Mouse (Mus musculus) limb, embryonic 14.5 days (tissue): Measurements from ENCODE around the gene Ugp2. TPM values are rescaled to one million over a fixed set of nuclear protein-coding genes. Genes with fewer than 3 reads are reported as not detected.

ENCODE experiments used
- ATAC-seq: fragments of 200-750 bp; cut with Nextera tagmentation; 2 replicates; pipeline ENCODE4 v1.8.0; 2017; ENCODE audit warnings: low read depth, moderate number of reproducible peaks, moderate TSS enrichment; ENCODE audit not compliant: low FRiP score
- DNase-seq: peaks from one replicate; pipeline ENCODE4 v3.0.0-alpha.2; 2015; ENCODE audit warnings: low spot score
- H3K27ac ChIP-seq: fragments of 300-500 bp; sonication (generic); replicated peaks from 2 replicates; pipeline ENCODE4 v1.5.1; 2014; ENCODE audit warnings: low read depth, mild to moderate bottlenecking, low read length, moderate library complexity, mixed read lengths
- H3K27me3 ChIP-seq: fragments of 300-500 bp; sonication (generic); 2 replicates; pipeline ENCODE4 v1.6.1; 2014; ENCODE audit warnings: low read length, mixed read lengths; ENCODE audit not compliant: control insufficient read depth, insufficient read depth
- H3K36me3 ChIP-seq: fragments of 300-500 bp; sonication (generic); 2 replicates; pipeline ENCODE4 v1.6.1; 2014; ENCODE audit warnings: mild to moderate bottlenecking, low read length, moderate library complexity, mixed read lengths; ENCODE audit not compliant: control insufficient read depth, insufficient read depth
- H3K4me1 ChIP-seq: fragments of 300-500 bp; sonication (generic); 2 replicates; pipeline ENCODE4 v1.6.1; 2014; ENCODE audit warnings: antibody characterized with exemption, low read length, mixed read lengths; ENCODE audit not compliant: control insufficient read depth, insufficient read depth
- H3K4me2 ChIP-seq: fragments of 300-500 bp; sonication (generic); replicated peaks from 2 replicates; pipeline ENCODE4 v1.6.1; 2014; ENCODE audit warnings: low read depth, mild to moderate bottlenecking, low read length, moderate library complexity; ENCODE audit not compliant: severe bottlenecking
- H3K4me3 ChIP-seq: fragments of 300-500 bp; sonication (generic); replicated peaks from 2 replicates; pipeline ENCODE4 v1.5.1; 2014; ENCODE audit warnings: low read length
- H3K9ac ChIP-seq: fragments of 300-500 bp; sonication (generic); 2 replicates; pipeline ENCODE4 v1.6.1; 2014; ENCODE audit warnings: mild to moderate bottlenecking, low read depth, low read length, moderate library complexity; ENCODE audit not compliant: severe bottlenecking
- H3K9me3 ChIP-seq: fragments of 300-500 bp; sonication (generic); 2 replicates; pipeline ENCODE4 v1.6.1; 2016; ENCODE audit warnings: low read length; ENCODE audit not compliant: control insufficient read depth
- POLR2A ChIP-seq: fragments of 200-500 bp; IDR thresholded peaks from 2 replicates; pipeline ENCODE4 v1.8.0; 2012; ENCODE audit warnings: inconsistent platforms, mild to moderate bottlenecking, moderate library complexity, borderline replicate concordance; ENCODE audit not compliant: insufficient read depth, insufficient read length; ENCODE audit errors: extremely low read depth
- WGBS: fragments of 180-500 bp; shearing (Covaris S2); extraction: QIAGEN DNeasy Blood & Tissue Kit; methylation state at CpG from one replicate; pipeline ENCODE4 v1.1.7; 2014; 5-methylcytosine and 5-hydroxymethylcytosine counted together
- polyA plus RNA-seq, 2 experiments: library from polyadenylated mRNA; depleted of rRNA in 1 of 2; stranded (reverse) in 1 of 2; unstranded in 1 of 2; fragments of >200 nt; fragmentation: Nextera tagmentation in 1 of 2; extraction: Ambion mirVana in 1 of 2; gene quantifications; 2 replicates each; pipeline versions ENCODE4 v1.2.1 to v1.2.3; 2012 to 2014

Gene Ugp2
- polyA plus RNA-seq, 2 experiments, result 53.3 to 104 TPM

- no peak overlapping the region for H3K4me3 ChIP-seq
- WGBS, result 97% methylated on average over 2 of the region's 2 CpGs
- no peak overlapping the region for H3K27ac ChIP-seq
- no peaks in the 10 kb centered on the region for H3K9me3 ChIP-seq
- H3K4me2 ChIP-seq, result no peak overlapping the region
- no peak overlapping the region for H3K9ac ChIP-seq
- H3K4me1 ChIP-seq, result no peaks in the 10 kb centered on the region
- no peak for DNase-seq
- no peak for TF ChIP-seq POLR2A
- no peaks in the 10 kb centered on the region for H3K27me3 ChIP-seq
- peaks cover 57% of the 10 kb centered on the region for H3K36me3 ChIP-seq
- ATAC-seq, result no peak
These were observed 22.1 kb downstream of the Ugp2 start for GRCm38 (mm10) chr11:21348890-21349289.

- H3K9me3 ChIP-seq, result no peaks in the 10 kb centered on the region
- H3K4me1 ChIP-seq, result no peaks in the 10 kb centered on the region
- no peak overlapping the region for H3K4me2 ChIP-seq
- H3K9ac ChIP-seq, result no peak overlapping the region
- TF ChIP-seq POLR2A, result no peak
- no peaks in the 10 kb centered on the region for H3K27me3 ChIP-seq
- peaks cover 56% of the 10 kb centered on the region for H3K36me3 ChIP-seq
- DNase-seq (no peak), ATAC-seq (no peak)
- 92% methylated on average over 3 of the region's 3 CpGs for WGBS
- no peak overlapping the region for H3K27ac ChIP-seq
- no peak overlapping the region for H3K4me3 ChIP-seq
These were observed 25.0 kb downstream of the Ugp2 start for GRCm38 (mm10) chr11:21346020-21346419.

DNA sequence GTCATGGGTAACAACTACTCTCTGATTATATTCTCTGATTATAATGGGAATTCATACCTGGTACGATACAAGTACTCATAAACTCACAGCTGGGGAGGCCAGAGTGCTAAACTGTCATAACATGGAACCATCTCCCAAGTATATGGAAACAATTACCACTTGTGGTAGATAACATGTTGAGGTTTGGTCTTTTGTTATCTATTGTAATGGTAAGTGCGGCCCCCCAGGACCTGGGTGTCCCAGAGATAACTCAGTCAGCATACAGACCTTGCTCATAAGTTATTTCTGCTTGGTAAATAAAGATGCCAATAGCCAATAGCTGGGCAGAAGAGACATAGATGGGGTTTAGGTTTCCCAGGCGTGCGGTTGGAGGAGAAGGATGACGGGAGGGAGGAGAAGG is 27.5 kb downstream of the Ugp2 start:
- ATAC-seq (no peak), DNase-seq (no peak)
- Histone ChIP-seq H3K4me1 (no peaks in the 10 kb centered on the region), H3K27ac (no peak overlapping the region), H3K9ac (no peak overlapping the region), H3K36me3 (peaks cover 53% of the 10 kb centered on the region), H3K9me3 (no peaks in the 10 kb centered on the region), H3K27me3 (no peaks in the 10 kb centered on the region), H3K4me2 (no peak overlapping the region), H3K4me3 (no peak overlapping the region)
- TF ChIP-seq POLR2A, result no peak
- WGBS, result 94% methylated on average over 5 of the region's 5 CpGs

DNA sequence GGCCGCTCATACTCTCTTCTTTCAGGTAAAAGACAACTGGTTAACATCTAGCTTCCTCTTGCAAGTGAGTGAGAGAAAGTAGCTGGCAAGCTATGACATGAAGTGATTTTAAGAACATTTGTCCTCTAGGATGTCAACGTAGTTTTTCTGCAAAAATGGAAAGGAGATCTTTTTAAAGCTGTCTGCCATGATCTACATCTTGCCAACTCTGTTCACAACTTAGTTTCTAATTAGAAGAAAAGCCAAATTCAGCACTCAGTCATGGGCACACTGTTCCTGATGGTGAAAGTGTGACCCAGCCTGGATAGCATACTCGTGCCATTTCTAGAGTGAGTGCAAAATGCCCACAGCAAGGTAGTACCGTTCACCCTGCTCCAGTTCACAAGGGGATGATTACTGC is 31.9 kb downstream of the Ugp2 start:
- 77% methylated on average over 4 of the region's 4 CpGs for whole genome bisulfite sequencing
- Histone ChIP-seq H3K4me1 (no peaks in the 10 kb centered on the region), H3K27ac (no peak overlapping the region), H3K36me3 (peaks cover 21% of the 10 kb centered on the region), H3K4me2 (no peak overlapping the region), H3K27me3 (no peaks in the 10 kb centered on the region), H3K9ac (no peak overlapping the region), H3K9me3 (no peaks in the 10 kb centered on the region), H3K4me3 (no peak overlapping the region)
- TF ChIP-seq POLR2A, result no peak
- ATAC-seq (no peak), DNase-seq (no peak)

GRCm38 (mm10) chr11:21337855-21338254 is 33.1 kb downstream of the Ugp2 start:
- 88% methylated on average over 1 of the region's 1 CpGs for WGBS
- no peaks in the 10 kb centered on the region for H3K9me3 ChIP-seq
- DNase-seq (no peak), ATAC-seq (peak; percentile 62)
- no peak overlapping the region for H3K4me2 ChIP-seq
- H3K4me3 ChIP-seq, result no peak overlapping the region
- no peak overlapping the region for H3K9ac ChIP-seq
- no peaks in the 10 kb centered on the region for H3K27me3 ChIP-seq
- H3K36me3 ChIP-seq, result peaks cover 14% of the 10 kb centered on the region
- H3K27ac ChIP-seq, result no peak overlapping the region
- no peaks in the 10 kb centered on the region for H3K4me1 ChIP-seq
- TF ChIP-seq POLR2A, result no peak
